Mouse (Mus musculus): ENCODE data around the gene 4930432K21Rik. TPM values are rescaled to one million over a fixed set of nuclear protein-coding genes. Genes with fewer than 3 reads are reported as not detected.

Gene 4930432K21Rik
- total RNA-seq (2023; ENCODE audit: inconsistent age) = 0.63 to 3.4 TPM (median 1.6 TPM) in 4 replicates

GRCm38 (mm10) chr8:84147769-84148530 lies at the start of gene 4930432K21Rik, which contains the start of gene Cc2d1a:
Gene 4930432K21Rik (plus strand): TSS chr8:84148025.
Gene Cc2d1a (minus strand): TSS chr8:84147936.

GRCm38 (mm10) chr8:84104697-84105609 lies 42.9 kb upstream of the 4930432K21Rik start, which contains the start of gene Dcaf15:
Gene Dcaf15 (minus strand): TSS chr8:84104768.

GRCm38 (mm10) chr8:84125656-84126055 lies 22.2 kb upstream of the 4930432K21Rik start, which contains the start of gene Podnl1:
Gene Podnl1 (plus strand): TSS chr8:84125989.

DNA sequence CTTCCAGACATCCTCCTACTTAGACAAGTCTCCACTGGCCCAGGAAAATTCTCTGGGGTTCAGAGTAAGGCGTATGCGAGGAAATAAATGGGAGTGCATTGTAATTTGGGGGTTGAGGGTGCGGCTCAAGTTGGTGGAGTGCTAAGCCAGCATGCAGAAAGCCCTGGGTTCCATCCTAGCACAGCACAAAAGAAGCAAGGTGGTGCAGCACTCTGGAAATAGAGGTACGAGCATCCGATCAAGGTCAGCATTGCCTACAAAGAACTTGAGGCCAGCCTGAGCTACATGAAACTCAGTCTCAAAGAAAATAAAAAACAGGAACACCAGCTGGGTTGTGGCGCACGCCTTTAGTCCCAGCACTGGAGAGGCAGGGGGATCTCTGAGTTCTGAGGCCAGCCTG lies 37.3 kb downstream of the 4930432K21Rik start, which contains the start of gene Nanos3:
Nanos3 (minus strand) TSS at position 101 of the 400 bp plus-strand sequence.

Other genes with a start within 250 kb of the 4930432K21Rik start
- gene Adgrl1, start 247.9 kb upstream of the 4930432K21Rik start, total RNA-seq (2023; ENCODE audit: inconsistent age) = 4.0 to 9.1 TPM (median 5.7 TPM) in 4 replicates
- 1.0 to 2.6 TPM (median 1.3 TPM) in 4 replicates for gene Gm10644, start 192.8 kb upstream of the 4930432K21Rik start, total RNA-seq (2023; ENCODE audit: inconsistent age)
- 8.9 to 13.0 TPM (median 11.5 TPM) in 4 replicates for gene Asf1b, start 192.5 kb upstream of the 4930432K21Rik start, total RNA-seq (2023; ENCODE audit: inconsistent age)
- gene Prkaca, start 175.0 kb upstream of the 4930432K21Rik start, total RNA-seq (2023; ENCODE audit: inconsistent age) = 45.8 to 49.4 TPM (median 48.8 TPM) in 4 replicates
- 50.7 to 56.9 TPM (median 54.5 TPM) in 4 replicates for gene Samd1, start 150.4 kb upstream of the 4930432K21Rik start, total RNA-seq (2023; ENCODE audit: inconsistent age)
- gene 1700067K01Rik, start 146.5 kb upstream of the 4930432K21Rik start, total RNA-seq (2023; ENCODE audit: inconsistent age) = 0.51 to 1.3 TPM (median 0.92 TPM) in 4 replicates
- gene 2210011C24Rik, start 135.9 kb upstream of the 4930432K21Rik start, total RNA-seq (2023; ENCODE audit: inconsistent age) = not detected in 4 replicates
- 0.21 TPM in 1 of 4 replicates, not detected in the others for gene Palm3, start 126.6 kb upstream of the 4930432K21Rik start, total RNA-seq (2023; ENCODE audit: inconsistent age)
- 90.8 to 101 TPM (median 92.9 TPM) in 4 replicates for gene Il27ra, start 105.4 kb upstream of the 4930432K21Rik start, total RNA-seq (2023; ENCODE audit: inconsistent age)
- gene Rln3, start 103.0 kb upstream of the 4930432K21Rik start, total RNA-seq (2023; ENCODE audit: inconsistent age) = not detected in 4 replicates
- gene Gm10643, start 82.9 kb upstream of the 4930432K21Rik start, total RNA-seq (2023; ENCODE audit: inconsistent age) = 6.1 to 8.0 TPM (median 6.4 TPM) in 4 replicates
- gene Rfx1, start 81.2 kb upstream of the 4930432K21Rik start, total RNA-seq (2023; ENCODE audit: inconsistent age) = 86.3 to 95.7 TPM (median 91.8 TPM) in 4 replicates
- 48.9 to 55.8 TPM (median 52.6 TPM) in 4 replicates for gene Dcaf15, start 43.3 kb upstream of the 4930432K21Rik start, total RNA-seq (2023; ENCODE audit: inconsistent age)
- not detected in 4 replicates for gene Podnl1, start 22.0 kb upstream of the 4930432K21Rik start, total RNA-seq (2023; ENCODE audit: inconsistent age)
- gene Cc2d1a, start 89 bp upstream of the 4930432K21Rik start, total RNA-seq (2023; ENCODE audit: inconsistent age) = 33.0 to 37.2 TPM (median 35.2 TPM) in 4 replicates
- gene Nanos3, start 37.2 kb downstream of the 4930432K21Rik start, total RNA-seq (2023; ENCODE audit: inconsistent age) = not detected in 4 replicates
- 25.3 to 28.1 TPM (median 26.9 TPM) in 4 replicates for gene Zswim4, start 89.0 kb downstream of the 4930432K21Rik start, total RNA-seq (2023; ENCODE audit: inconsistent age)
- gene D8Ertd738e, start 101.7 kb downstream of the 4930432K21Rik start, total RNA-seq (2023; ENCODE audit: inconsistent age) = 191 to 228 TPM (median 213 TPM) in 4 replicates
- 34.8 to 36.2 TPM (median 35.5 TPM) in 4 replicates for gene Mri1, start 109.3 kb downstream of the 4930432K21Rik start, total RNA-seq (2023; ENCODE audit: inconsistent age)
- 18.9 to 30.9 TPM (median 25.3 TPM) in 4 replicates for gene Ccdc130, start 122.4 kb downstream of the 4930432K21Rik start, total RNA-seq (2023; ENCODE audit: inconsistent age)
- 0.97 to 6.5 TPM (median 2.8 TPM) in 4 replicates for gene Cacna1a, start 240.4 kb downstream of the 4930432K21Rik start, total RNA-seq (2023; ENCODE audit: inconsistent age)